Mouse (Mus musculus): ENCODE results near the gene Nagpa.

The Nagpa gene

GRCm38 (mm10) chr16:5195080-5195479, 8.7 kb downstream of the Nagpa start:
- DNase-seq (ENCODE audit: low spot score in 2 of 2): peak in 1 of 2 experiments; percentile 5

- DNase-seq (ENCODE audit: low spot score in 2 of 2): no peak
Observed at GRCm38 (mm10) chr16:5186234-5186633, 17.6 kb downstream of the Nagpa start.

- DNase-seq (ENCODE audit: low spot score in 2 of 2): no peak
Observed at GRCm38 (mm10) chr16:5185691-5186090, 18.1 kb downstream of the Nagpa start.

- no peak for DNase-seq (ENCODE audit: low spot score in 2 of 2)
Observed at GRCm38 (mm10) chr16:5184956-5185355, 18.9 kb downstream of the Nagpa start.

GRCm38 (mm10) chr16:5184101-5184500, 19.7 kb downstream of the Nagpa start:
- no peak for DNase-seq (ENCODE audit: low spot score in 2 of 2)

- no peak for DNase-seq (ENCODE audit: low spot score in 2 of 2)
Observed at GRCm38 (mm10) chr16:5183310-5183975, 20.4 kb downstream of the Nagpa start.

- DNase-seq (ENCODE audit: low spot score in 2 of 2): no peak
Observed at GRCm38 (mm10) chr16:5172636-5173035, 31.2 kb downstream of the Nagpa start.

- DNase-seq (ENCODE audit: low spot score in 2 of 2): no peak
Observed at GRCm38 (mm10) chr16:5168829-5169228, 35.0 kb downstream of the Nagpa start.

- DNase-seq (ENCODE audit: low spot score in 2 of 2): no peak
Observed at GRCm38 (mm10) chr16:5168038-5168437, 35.8 kb downstream of the Nagpa start.

- DNase-seq (ENCODE audit: low spot score in 2 of 2): no peak
Observed at GRCm38 (mm10) chr16:5164327-5164726, 39.5 kb downstream of the Nagpa start.

- DNase-seq (ENCODE audit: low spot score in 2 of 2): no peak
Observed at GRCm38 (mm10) chr16:5159248-5159647, 44.6 kb downstream of the Nagpa start.

GRCm38 (mm10) chr16:5157113-5157512, 46.7 kb downstream of the Nagpa start:
- no peak for DNase-seq (ENCODE audit: low spot score in 2 of 2)

- DNase-seq (ENCODE audit: low spot score in 2 of 2): no peak
Observed at GRCm38 (mm10) chr16:5156495-5156894, 47.3 kb downstream of the Nagpa start.

- DNase-seq (ENCODE audit: low spot score in 2 of 2): no peak
Observed at GRCm38 (mm10) chr16:5155014-5155413, 48.8 kb downstream of the Nagpa start.

GRCm38 (mm10) chr16:5153299-5154026, 50.3 kb downstream of the Nagpa start:
- no peak for DNase-seq (ENCODE audit: low spot score in 2 of 2)

- DNase-seq (ENCODE audit: low spot score in 2 of 2): no peak
Observed at GRCm38 (mm10) chr16:5150544-5150943, 53.3 kb downstream of the Nagpa start.

GRCm38 (mm10) chr16:5147037-5147385, 56.8 kb downstream of the Nagpa start, which contains the start of gene Sec14l5:
TSS of gene Sec14l5 (plus strand) at chr16:5147109.
- DNase-seq (ENCODE audit: low spot score in 2 of 2): no peak

GRCm38 (mm10) chr16:5146367-5147036, 57.3 kb downstream of the Nagpa start:
- peak; percentile 61 to 79 for DNase-seq (ENCODE audit: low spot score in 2 of 2)

- DNase-seq (ENCODE audit: low spot score in 2 of 2): peak; percentile 65 to 70
Observed at GRCm38 (mm10) chr16:5145570-5145969, 58.2 kb downstream of the Nagpa start.
